Mouse (Mus musculus): ENCODE measurements around the gene Acaa1a. TPM values are rescaled to one million over a fixed set of nuclear protein-coding genes. Genes with fewer than 3 reads are reported as not detected.

Acaa1a gene
- total RNA-seq, 2 experiments from 2014 or later: 52.9 to 58.1 TPM

- no peak for DNase-seq (ENCODE audit: low spot score in 2 of 2)
Observed at GRCm38 (mm10) chr9:119382603-119383002, 43.1 kb downstream of the Acaa1a start.

- DNase-seq (ENCODE audit: low spot score in 2 of 2): peak in 1 of 2 experiments; percentile 33
Observed at GRCm38 (mm10) chr9:119388956-119389355, 49.5 kb downstream of the Acaa1a start.

- DNase-seq (ENCODE audit: low spot score in 2 of 2): no peak
Observed at GRCm38 (mm10) chr9:119390214-119390613, 50.7 kb downstream of the Acaa1a start.

- no peak for DNase-seq (ENCODE audit: low spot score in 2 of 2)
Observed at GRCm38 (mm10) chr9:119394808-119395207, 55.3 kb downstream of the Acaa1a start.

Other genes with a start within 250 kb of the Acaa1a start
- gene Plcd1, start 246.2 kb upstream of the Acaa1a start, total RNA-seq (2021): 10 to 100 TPM; 16.5 to 17.2 TPM
- under 1 TPM; 0.12 to 0.13 TPM for gene Dlec1, start 237.2 kb upstream of the Acaa1a start, total RNA-seq (2021)
- 1 to 10 TPM; 1.6 to 4.6 TPM for gene Acaa1b, start 182.6 kb upstream of the Acaa1a start, total RNA-seq (2021)
- gene Gm47289, start 180.5 kb upstream of the Acaa1a start, total RNA-seq (2021): not detected
- gene Slc22a13, start 130.6 kb upstream of the Acaa1a start, total RNA-seq (2021): not detected
- gene Oxsr1, start 17.2 kb upstream of the Acaa1a start, total RNA-seq (2021): 10 to 100 TPM; 36.0 to 39.1 TPM
- gene Myd88, start 1.7 kb downstream of the Acaa1a start, total RNA-seq (2021): 10 to 100 TPM; 13.1 to 14.4 TPM
- gene Xylb, start 17.7 kb downstream of the Acaa1a start, total RNA-seq (2021): 1 to 10 TPM; 1.8 to 2.1 TPM
- not detected for gene Slc22a14, start 25.9 kb downstream of the Acaa1a start, total RNA-seq (2021)
- 10 to 100 TPM; 18.8 to 24.0 TPM for gene Acvr2b, start 62.4 kb downstream of the Acaa1a start, total RNA-seq (2021)
- 1 to 10 TPM; 3.9 to 4.3 TPM for gene Exog, start 105.3 kb downstream of the Acaa1a start, total RNA-seq (2021)
- 1 to 10 TPM; 3.9 to 5.2 TPM for gene Scn5a, start 239.3 kb downstream of the Acaa1a start, total RNA-seq (2021)